Mouse (Mus musculus) adrenal gland, postnatal 4 days (tissue): ENCODE results near the gene Tacc3. TPM values are rescaled to one million over a fixed set of nuclear protein-coding genes. Genes with fewer than 3 reads are reported as not detected.

Experiments used
- DNase-seq, 2 experiments: peaks; one replicate each; pipeline ENCODE4 v3.0.0; 2021 to 2022; ENCODE audit warnings: low spot score in 2 of 2, mixed read lengths in 2 of 2
- total RNA-seq, 2 experiments: library from RNA; stranded (reverse); gene quantifications; 2 replicates each; pipeline ENCODE4 v1.2.3; 2021

The Tacc3 gene
- total RNA-seq, 2 experiments from 2014 or later: 47.4 to 49.1 TPM

- no peak for DNase-seq
These were observed 3.5 kb upstream of the Tacc3 start for GRCm38 (mm10) chr5:33654424-33654823.

DNA sequence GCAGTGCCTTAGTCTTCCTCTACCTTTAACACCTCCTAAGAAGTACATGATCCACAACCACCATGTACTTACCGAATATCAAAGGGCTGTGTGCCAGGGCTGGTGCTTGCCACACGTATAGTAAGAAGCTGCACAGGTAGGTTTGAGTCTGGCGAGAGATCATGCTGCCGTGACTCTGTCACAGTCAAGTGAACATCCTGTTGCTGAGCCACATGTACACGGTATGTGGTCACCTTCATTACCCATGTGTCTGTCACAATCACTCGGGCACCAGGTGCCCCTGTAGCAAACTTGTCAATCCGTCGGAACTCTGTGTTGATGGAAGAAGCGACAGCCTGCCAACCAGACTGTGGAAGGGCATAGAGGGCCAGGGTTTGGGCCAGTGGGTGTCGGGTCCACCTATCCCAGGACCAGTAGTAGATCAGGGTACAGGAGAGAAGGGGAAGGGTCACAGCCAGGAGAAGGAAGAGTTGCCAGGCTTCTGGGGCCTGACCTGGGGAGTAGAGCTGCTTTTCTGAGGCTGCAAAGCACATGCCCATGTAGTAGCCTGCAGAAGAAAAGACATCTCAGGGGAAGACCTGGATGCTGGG, 2.6 kb upstream of the Tacc3 start:
- no peak for DNase-seq

GRCm38 (mm10) chr5:33656739-33657138, 1.2 kb upstream of the Tacc3 start:
- no peak for DNase-seq

GRCm38 (mm10) chr5:33657251-33657786, 609 bp upstream of the Tacc3 start:
- no peak for DNase-seq

DNA sequence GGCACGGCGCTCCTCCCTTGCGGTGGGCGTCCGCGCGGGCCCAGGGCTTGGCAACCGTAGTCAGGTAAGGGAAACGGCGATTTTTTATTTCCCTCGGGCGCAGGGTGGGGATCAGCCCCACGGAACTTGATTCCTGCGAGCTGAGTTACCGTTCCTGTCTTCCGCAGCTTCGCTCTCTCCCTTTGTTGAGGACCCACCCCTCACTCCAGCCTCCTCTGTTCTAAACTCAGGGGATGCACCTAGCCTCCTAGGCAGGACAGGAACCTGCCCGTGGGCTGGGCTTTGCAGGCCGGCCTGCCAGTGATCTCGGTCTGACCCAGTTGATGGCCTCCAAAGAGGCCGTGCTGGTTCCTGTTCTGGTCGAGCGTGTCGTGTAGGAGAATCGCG, 729 bp downstream of the Tacc3 start:
- no peak for DNase-seq

DNA sequence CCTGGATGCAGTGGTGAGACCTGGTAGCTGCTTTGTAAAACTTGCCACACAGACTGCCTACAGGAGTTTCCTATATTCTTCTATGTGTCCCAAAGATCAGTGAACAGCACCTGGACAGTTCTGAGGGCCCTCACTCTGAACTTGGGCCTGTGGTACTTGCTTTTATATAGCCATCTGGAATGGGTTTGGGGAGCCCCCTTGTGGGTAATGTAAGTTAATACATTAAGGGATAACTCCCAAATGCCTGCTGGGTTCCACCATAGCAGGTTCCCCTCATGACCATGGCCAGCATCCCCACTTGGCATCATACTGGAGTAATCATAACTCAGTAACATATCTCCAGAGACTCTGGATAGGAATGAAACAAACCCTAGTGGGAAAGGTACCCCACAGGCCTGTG, 10.3 kb downstream of the Tacc3 start:
- DNase-seq: no peak

- no peak for DNase-seq
These were observed 13.7 kb downstream of the Tacc3 start for GRCm38 (mm10) chr5:33671659-33672058.

DNA sequence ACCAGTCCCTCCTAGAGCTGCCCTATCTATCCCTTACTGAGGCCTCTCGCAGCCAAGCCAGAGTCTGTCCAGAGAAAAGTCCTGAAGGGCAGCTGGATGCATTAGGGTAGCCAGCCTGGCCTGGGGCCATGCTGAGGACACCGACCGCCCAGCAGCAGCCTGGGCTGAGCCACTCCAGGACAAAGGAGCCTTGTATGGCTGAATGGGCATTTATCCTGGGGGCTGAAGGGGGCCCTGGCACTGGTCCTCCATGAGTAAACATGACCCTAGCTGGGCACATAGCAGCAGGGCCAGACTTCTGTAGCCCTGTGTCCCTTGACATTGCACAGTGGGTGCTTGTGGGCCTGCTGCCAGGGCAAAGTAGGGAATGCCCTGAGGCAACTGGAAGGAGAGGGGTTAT, 16.5 kb downstream of the Tacc3 start:
- DNase-seq: no peak

DNA sequence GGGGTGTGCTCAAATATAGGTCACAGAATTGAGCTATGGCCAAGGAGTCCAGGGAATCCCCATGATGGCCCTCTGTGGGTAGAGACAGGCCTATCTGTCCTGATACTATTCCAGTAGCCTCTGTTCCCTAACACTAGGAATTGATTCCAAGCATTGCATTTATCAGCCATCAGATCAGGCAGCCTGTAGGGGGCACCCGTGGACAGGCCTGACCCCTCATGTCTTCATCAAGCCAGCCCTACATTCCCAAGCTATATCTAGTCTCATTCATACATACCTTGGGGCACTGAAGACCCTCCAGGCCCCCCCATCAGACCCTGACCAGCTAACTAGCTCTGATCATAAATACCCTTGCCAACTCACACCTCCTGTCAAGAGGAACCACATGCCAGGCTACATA, 18.0 kb downstream of the Tacc3 start:
- no peak for DNase-seq

DNA sequence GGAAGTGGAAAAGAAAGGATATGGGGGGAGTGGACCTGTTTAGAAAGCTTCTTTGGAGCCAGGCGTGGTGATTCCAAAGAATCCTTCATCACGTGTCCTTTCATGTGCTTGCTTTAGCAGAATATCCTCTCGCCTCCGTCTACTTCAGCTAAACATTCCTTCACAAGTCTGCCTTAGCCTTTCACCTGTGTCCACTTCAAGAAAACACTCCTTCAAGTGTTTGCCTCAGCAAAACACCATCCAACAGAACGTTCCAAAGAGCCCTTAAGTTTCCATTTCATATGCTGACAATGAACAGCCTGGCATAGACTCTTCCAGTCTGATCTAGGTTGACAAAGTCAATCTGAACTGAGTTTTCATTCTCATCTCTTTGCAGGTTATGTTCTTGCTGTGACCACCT, 20.3 kb downstream of the Tacc3 start:
- DNase-seq: no peak

DNA sequence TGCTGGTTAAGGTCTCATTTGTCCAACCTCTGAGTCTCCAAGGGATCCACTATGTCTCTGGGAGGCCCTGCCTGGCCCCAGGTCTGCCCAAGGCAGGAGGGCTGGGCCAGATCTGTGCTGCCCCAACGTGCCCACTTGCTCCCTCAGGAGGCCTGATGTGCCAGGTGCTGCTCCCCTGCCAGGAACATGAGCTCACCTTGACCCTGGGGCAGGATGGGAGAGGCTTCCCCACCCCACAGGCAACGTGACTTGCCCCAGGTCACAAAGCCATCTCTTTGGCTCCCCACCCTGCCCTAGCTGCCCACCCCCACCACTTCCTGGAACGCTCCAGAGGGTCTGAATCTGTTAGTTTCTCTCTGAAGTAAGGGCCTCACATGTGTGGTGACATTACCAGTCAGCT, 23.1 kb downstream of the Tacc3 start:
- DNase-seq: no peak

DNA sequence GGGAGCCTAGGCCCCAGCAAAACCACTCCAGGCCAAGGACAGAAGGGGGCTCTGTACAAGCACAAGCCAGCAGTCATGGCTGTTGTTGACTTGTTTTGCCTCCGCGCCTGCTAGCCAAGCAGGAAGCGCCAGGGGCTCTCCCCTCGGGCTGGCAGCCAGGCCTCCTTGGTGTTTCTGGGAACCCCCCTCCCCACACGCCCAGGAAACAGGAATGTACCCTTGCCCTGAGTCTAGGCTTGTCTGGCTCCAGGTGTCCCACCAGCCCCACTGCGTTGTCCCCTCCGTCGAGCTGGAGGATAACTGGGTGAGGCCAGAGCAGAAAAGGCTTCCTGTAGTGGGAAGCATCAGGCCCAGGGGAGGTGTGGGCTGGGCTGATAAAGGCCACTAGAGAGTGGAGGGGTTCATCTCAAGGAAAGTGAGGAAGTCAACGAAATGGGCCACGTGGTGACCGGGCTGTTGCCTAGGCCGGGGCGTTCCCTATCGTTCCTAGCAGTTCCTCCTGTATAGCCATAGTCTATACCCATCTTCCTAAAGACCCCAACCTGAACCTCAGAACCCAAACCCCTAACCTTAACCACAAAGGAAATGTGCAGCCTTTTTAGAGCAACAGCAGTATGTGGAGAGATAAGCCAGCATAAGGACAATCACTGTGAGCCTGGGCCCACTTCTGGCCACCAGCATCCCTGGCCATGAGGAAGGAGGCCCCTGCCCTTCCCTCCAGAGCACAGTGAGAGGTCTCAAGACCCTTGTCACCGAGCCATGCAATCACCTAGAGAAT, 23.9 kb downstream of the Tacc3 start:
- no peak for DNase-seq

DNA sequence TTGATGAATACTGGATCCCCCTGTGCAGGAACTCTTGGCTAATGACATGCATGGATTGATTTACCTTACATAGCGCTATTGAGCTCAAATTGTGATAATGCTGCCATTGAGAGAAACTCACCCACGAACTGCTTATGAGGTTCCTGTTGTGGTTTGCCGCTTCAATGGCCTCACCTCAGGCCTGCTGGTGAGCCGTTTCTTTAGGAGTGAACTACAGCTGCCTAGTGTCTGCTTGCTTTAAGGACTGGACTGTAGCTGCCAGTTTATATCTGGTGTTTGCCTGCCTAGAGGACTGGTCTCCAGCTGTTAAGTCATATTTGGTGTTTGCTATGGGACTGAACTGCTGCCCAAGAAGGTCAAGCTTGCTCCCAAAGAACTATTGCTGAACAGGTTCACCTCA, 25.0 kb downstream of the Tacc3 start:
- DNase-seq: no peak

DNA sequence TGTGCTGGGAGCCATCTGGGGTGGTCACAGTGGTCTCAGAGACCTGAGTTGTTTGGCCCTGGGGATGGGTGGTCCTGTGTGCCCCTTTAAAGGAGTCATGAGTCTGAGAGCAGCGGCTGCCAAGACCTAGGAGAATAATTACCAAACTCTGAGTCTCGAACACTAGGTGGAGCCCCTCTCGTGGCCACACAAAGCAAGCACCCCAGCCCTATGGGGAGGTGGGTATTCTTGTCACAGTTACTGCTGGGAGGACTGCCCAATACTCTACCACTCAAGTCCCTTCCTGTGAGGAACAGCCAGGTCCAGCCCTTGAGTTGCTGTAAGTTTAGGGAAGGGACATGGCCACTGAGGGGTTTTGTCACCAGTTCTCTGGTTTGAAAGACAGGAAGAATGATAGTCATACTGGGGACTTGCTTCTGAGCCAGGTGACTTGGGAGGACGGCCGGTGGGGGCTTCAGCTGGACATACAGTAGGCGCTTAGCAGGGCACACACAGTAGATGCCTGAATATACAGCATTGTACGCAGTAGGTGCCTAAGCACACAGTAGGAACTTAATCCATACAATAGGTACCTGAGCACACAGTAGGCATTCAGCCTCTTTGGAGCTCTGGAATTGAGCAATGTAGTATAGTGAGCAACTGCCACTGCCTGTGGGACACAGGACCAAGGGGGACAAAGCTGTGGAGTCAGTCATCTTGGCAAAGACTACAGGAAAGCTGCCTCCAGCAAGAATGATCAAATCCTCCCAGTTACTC, 26.1 kb downstream of the Tacc3 start:
- no peak for DNase-seq

DNA sequence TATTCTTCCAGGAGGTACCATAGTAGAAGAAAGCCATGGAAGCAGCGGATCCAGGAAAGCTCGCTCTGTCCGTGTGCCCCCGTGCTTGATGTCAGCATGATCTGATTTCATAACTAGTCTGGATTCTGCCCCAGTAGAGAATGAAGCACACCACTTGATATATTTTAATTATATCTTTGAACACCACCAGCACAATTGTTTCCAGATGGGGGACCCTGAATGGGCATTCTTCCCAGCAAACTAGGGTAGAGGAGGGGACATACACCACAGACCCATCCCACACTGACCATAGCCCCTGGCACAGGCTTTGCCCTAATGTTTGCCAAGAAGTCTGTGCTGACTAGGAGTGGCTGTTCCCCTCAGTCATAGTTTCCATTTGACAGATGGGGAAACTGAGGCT, 27.0 kb downstream of the Tacc3 start:
- DNase-seq: no peak

GRCm38 (mm10) chr5:33687142-33687541, 29.2 kb downstream of the Tacc3 start:
- DNase-seq: no peak

DNA sequence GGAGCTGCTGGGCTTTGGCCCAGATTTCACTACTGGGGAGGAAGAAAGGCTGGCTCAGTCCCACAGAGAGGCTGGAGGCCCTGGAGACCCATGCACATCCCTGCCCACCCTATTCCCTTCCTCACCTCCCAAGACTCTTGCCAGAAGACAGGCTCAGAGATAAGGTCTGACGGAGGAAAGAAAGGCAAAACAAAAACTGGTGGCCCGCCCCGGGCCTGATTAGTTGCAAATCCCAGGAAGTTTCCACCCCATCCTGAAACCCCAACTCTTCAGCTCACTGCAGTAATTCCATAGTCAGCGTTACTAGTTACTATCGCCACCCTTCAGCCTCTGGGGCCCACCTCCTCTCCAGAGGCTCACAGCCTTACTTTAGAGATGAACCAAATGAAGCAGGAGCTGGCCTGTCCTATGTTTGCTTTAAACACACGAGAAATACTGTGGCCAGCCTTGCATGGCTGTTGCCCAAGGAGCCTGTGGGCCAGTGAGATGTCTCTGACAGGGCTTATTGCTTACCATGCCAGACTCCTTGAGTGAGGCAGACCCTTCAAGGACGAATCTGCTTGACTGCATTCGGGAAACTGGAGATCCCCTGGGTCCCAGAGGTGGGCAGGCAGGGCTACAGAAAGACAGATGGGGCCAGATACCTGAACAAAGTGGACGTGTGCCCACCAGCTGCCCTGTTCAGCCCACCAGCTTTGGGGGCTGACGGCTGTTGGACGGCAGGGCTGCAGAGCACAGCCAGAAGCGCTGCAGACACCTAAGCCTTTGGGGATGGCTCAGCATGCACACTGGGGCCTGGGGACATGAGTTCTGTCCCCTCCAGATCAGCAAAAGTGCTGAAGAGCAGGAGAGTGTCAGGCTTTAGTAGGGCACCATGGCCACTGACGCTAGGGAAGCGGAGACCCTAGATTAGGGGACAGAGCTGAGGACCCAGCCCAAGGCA, 30.6 kb downstream of the Tacc3 start:
- DNase-seq: no peak

- DNase-seq: no peak
These were observed 31.4 kb downstream of the Tacc3 start for GRCm38 (mm10) chr5:33689221-33689844.

GRCm38 (mm10) chr5:33689852-33690645, 32.1 kb downstream of the Tacc3 start:
- DNase-seq: no peak

- DNase-seq: no peak
These were observed 34.5 kb downstream of the Tacc3 start for GRCm38 (mm10) chr5:33692393-33692792.
